Mouse (Mus musculus): ENCODE data around the gene Zscan21. TPM values are rescaled to one million over a fixed set of nuclear protein-coding genes. Genes with fewer than 3 reads are reported as not detected.

Zscan21 gene
- total RNA-seq, 1 experiment: 15.5 TPM

GRCm38 (mm10) chr5:138137935-138138549 is 21.3 kb downstream of the Zscan21 start:
- Histone ChIP-seq H3K4me3 (ENCODE audit: insufficient read depth in 1 of 2, low read depth in 1 of 2, low read length in 2 of 2, poor library complexity in 1 of 2, severe bottlenecking in 1 of 2) (no peak overlapping the region), H3K9me3 (ENCODE audit: control insufficient read depth, insufficient read depth, low read depth, low read length) (no peaks in the 10 kb centered on the region), H3K9ac (ENCODE audit: insufficient read depth, low read depth, low read length, poor library complexity, severe bottlenecking) (no peak overlapping the region), H3K27ac (ENCODE audit: insufficient read depth, low read depth, low read length, poor library complexity, severe bottlenecking) (no peak overlapping the region), H3K4me1 (ENCODE audit: control insufficient read depth in 2 of 2, insufficient read depth in 2 of 2, low read length in 2 of 2, poor library complexity in 1 of 2) (no peaks in the 10 kb centered on the region), H3K36me3 (ENCODE audit: control insufficient read depth, insufficient read depth, low read length, poor library complexity, severe bottlenecking) (peaks cover 4% of the 10 kb centered on the region; the same call in 1 of the 2 replicates)
- in situ Hi-C loops (cut with MboI; ENCODE audit: low sequenced_read_pairs in 2 of 2, unreplicated experiment in 2 of 2): no loop called here
- DNase-seq (ENCODE audit: low read depth, low spot score): peak; percentile 56
- TF ChIP-seq ZNF384 (IDR thresholded peaks at IDR 0.05; ENCODE audit: low read depth, low read length) (no peak), HCFC1 (IDR thresholded peaks at IDR 0.05; ENCODE audit: borderline replicate concordance, insufficient read depth, low read length) (no peak), ZC3H11A (IDR thresholded peaks at IDR 0.05; ENCODE audit: borderline replicate concordance, low read depth, low read length) (peak; percentile 25; the same call in 1 of the 2 replicates), CHD2 (IDR thresholded peaks at IDR 0.05; ENCODE audit: low read depth, low read length) (0 out of 2 replicates have a peak, but pooled peaks have one; percentile 15)

GRCm38 (mm10) chr5:138138585-138138984 is 21.9 kb downstream of the Zscan21 start:
- H3K36me3 ChIP-seq (ENCODE audit: control insufficient read depth, insufficient read depth, low read length, poor library complexity, severe bottlenecking): no peaks in the 10 kb centered on the region
- H3K4me1 ChIP-seq (ENCODE audit: control insufficient read depth in 2 of 2, insufficient read depth in 2 of 2, low read length in 2 of 2, poor library complexity in 1 of 2): no peaks in the 10 kb centered on the region
- no peak for DNase-seq (ENCODE audit: low read depth, low spot score)
- no peak overlapping the region for H3K9ac ChIP-seq (ENCODE audit: insufficient read depth, low read depth, low read length, poor library complexity, severe bottlenecking)
- TF ChIP-seq CHD2 (IDR thresholded peaks at IDR 0.05; ENCODE audit: low read depth, low read length): no peak
- H3K4me3 ChIP-seq (ENCODE audit: insufficient read depth in 1 of 2, low read depth in 1 of 2, low read length in 2 of 2, poor library complexity in 1 of 2, severe bottlenecking in 1 of 2): no peak overlapping the region
- no peak overlapping the region for H3K27ac ChIP-seq (ENCODE audit: insufficient read depth, low read depth, low read length, poor library complexity, severe bottlenecking)
- no peaks in the 10 kb centered on the region for H3K9me3 ChIP-seq (ENCODE audit: control insufficient read depth, insufficient read depth, low read depth, low read length)
- in situ Hi-C loops (cut with MboI; ENCODE audit: low sequenced_read_pairs in 2 of 2, unreplicated experiment in 2 of 2): no loop called here

GRCm38 (mm10) chr5:138154390-138154789 is 37.7 kb downstream of the Zscan21 start:
- Histone ChIP-seq H3K27ac (ENCODE audit: insufficient read depth, low read depth, low read length, poor library complexity, severe bottlenecking) (no peak overlapping the region), H3K4me3 (ENCODE audit: insufficient read depth in 1 of 2, low read depth in 1 of 2, low read length in 2 of 2, poor library complexity in 1 of 2, severe bottlenecking in 1 of 2) (peak overlapping the region in 1 of 2 experiments; percentile 98; a peak in 1 of 4 replicates), H3K9ac (ENCODE audit: insufficient read depth, low read depth, low read length, poor library complexity, severe bottlenecking) (no peak overlapping the region; the same call in 1 of the 2 replicates), H3K9me3 (ENCODE audit: control insufficient read depth, insufficient read depth, low read depth, low read length) (no peaks in the 10 kb centered on the region), H3K4me1 (ENCODE audit: control insufficient read depth in 2 of 2, insufficient read depth in 2 of 2, low read length in 2 of 2, poor library complexity in 1 of 2) (peaks cover 0 to 2% of the 10 kb centered on the region in 2 experiments; a peak in 1 of 4 replicates), H3K36me3 (ENCODE audit: control insufficient read depth, insufficient read depth, low read length, poor library complexity, severe bottlenecking) (peaks cover 5% of the 10 kb centered on the region; the same call in 1 of the 2 replicates)
- in situ Hi-C loops (cut with MboI; ENCODE audit: low sequenced_read_pairs in 2 of 2, unreplicated experiment in 2 of 2): no loop called here
- no peak for DNase-seq (ENCODE audit: low read depth, low spot score)
- no peak for TF ChIP-seq CHD2 (IDR thresholded peaks at IDR 0.05; ENCODE audit: low read depth, low read length)
- no peak for TF ChIP-seq HCFC1 (IDR thresholded peaks at IDR 0.05; ENCODE audit: borderline replicate concordance, insufficient read depth, low read length)
- no peak for TF ChIP-seq ZNF384 (IDR thresholded peaks at IDR 0.05; ENCODE audit: low read depth, low read length)
- no peak for TF ChIP-seq MAFK (IDR thresholded peaks at IDR 0.05; ENCODE audit: insufficient read depth, low read depth, low read length)
- TF ChIP-seq ZC3H11A (IDR thresholded peaks at IDR 0.05; ENCODE audit: borderline replicate concordance, low read depth, low read length): no peak

- Histone ChIP-seq H3K9ac (ENCODE audit: insufficient read depth, low read depth, low read length, poor library complexity, severe bottlenecking) (peak within 1 kb of the TSS; percentile 78), H3K4me1 (ENCODE audit: control insufficient read depth in 2 of 2, insufficient read depth in 2 of 2, low read length in 2 of 2, poor library complexity in 1 of 2) (peaks cover 0 to 2% of the 10 kb centered on the region in 2 experiments; a peak in 1 of 4 replicates), H3K36me3 (ENCODE audit: control insufficient read depth, insufficient read depth, low read length, poor library complexity, severe bottlenecking) (peaks cover 2% of the 10 kb centered on the region; the same call in 1 of the 2 replicates), H3K9me3 (ENCODE audit: control insufficient read depth, insufficient read depth, low read depth, low read length) (no peaks in the 10 kb centered on the region), H3K4me3 (ENCODE audit: insufficient read depth in 1 of 2, low read depth in 1 of 2, low read length in 2 of 2, poor library complexity in 1 of 2, severe bottlenecking in 1 of 2) (peak within 1 kb of the TSS; percentile 89 to 98), H3K27ac (ENCODE audit: insufficient read depth, low read depth, low read length, poor library complexity, severe bottlenecking) (no peak within 1 kb of the TSS)
- peak; percentile 76 for TF ChIP-seq HCFC1 (IDR thresholded peaks at IDR 0.05; ENCODE audit: borderline replicate concordance, insufficient read depth, low read length)
- TF ChIP-seq MAFK (IDR thresholded peaks at IDR 0.05; ENCODE audit: insufficient read depth, low read depth, low read length): 0 out of 2 replicates have a peak, but pooled peaks have one; percentile 15
- TF ChIP-seq ZC3H11A (IDR thresholded peaks at IDR 0.05; ENCODE audit: borderline replicate concordance, low read depth, low read length): no peak
- no peak for TF ChIP-seq ZNF384 (IDR thresholded peaks at IDR 0.05; ENCODE audit: low read depth, low read length)
- 0 out of 2 replicates have a peak, but pooled peaks have one; percentile 12 for TF ChIP-seq CHD2 (IDR thresholded peaks at IDR 0.05; ENCODE audit: low read depth, low read length)
- peak; percentile 95 for DNase-seq (ENCODE audit: low read depth, low spot score)
- in situ Hi-C loops (cut with MboI; ENCODE audit: low sequenced_read_pairs in 2 of 2, unreplicated experiment in 2 of 2): no loop called here
Observed at GRCm38 (mm10) chr5:138155443-138155976, 38.8 kb downstream of the Zscan21 start, which contains the start of gene Zfp113. Gene Zfp113 (minus strand): TSS chr5:138155744.
